Mouse (Mus musculus): ENCODE measurements around the gene Sptbn4. TPM values are rescaled to one million over a fixed set of nuclear protein-coding genes. Genes with fewer than 3 reads are reported as not detected.

Gene Sptbn4
- polyA plus RNA-seq, 1 experiment, result 0.23 TPM

DNA sequence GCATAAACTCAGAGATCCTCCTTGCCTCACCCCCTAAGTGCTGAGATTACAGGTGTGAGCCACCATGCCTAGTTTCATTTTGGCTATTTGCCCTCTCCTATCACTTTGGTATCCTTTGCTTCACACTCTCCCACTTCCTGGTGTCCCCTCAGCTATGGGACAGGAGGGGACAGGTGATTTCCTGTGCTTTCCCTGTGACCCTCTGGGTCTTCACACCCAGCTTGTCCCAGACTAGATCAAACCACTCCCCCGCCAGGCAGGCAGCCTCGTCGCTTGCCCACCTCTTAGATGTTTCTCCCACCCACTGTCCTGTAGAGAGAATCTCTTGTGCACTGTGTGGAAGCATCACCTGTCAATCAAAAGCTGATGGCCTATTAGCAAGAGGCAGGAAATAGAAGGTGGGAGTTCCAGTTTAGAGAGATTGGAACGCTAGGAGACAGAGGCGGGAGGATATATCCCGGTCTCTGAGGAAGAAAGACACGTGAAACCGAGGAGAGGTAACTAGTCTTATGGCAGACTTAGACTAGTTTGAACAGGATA is 136.4 kb downstream of the Sptbn4 start:
- no peak overlapping the region for H3K4me3 ChIP-seq (ENCODE audit: extremely low read depth, insufficient read depth, insufficient read length)
- DNase-seq (ENCODE audit: low read depth in 1 of 2, low spot score in 2 of 2), result no peak
- H3K27ac ChIP-seq (ENCODE audit: insufficient read depth, low read length), result no peak overlapping the region
- no peak for TF ChIP-seq POLR2A (IDR thresholded peaks at IDR 0.05; ENCODE audit: low read depth, low read length)
- no peak for TF ChIP-seq CTCF (IDR thresholded peaks at IDR 0.05; ENCODE audit: extremely low read depth, insufficient read depth, insufficient read length, insufficient replicate concordance)
- peaks cover 2% of the 10 kb centered on the region; the same call in 1 of the 2 replicates for H3K4me1 ChIP-seq (ENCODE audit: control insufficient read depth, insufficient read depth, insufficient read length)
- H3K27me3 ChIP-seq (ENCODE audit: control insufficient read depth, insufficient read depth, low read length), result no peaks in the 10 kb centered on the region
- no peaks in the 10 kb centered on the region for H3K36me3 ChIP-seq (ENCODE audit: control insufficient read depth, insufficient read depth, low read length)
- WGBS, result 59% methylated on average over 8 of the region's 8 CpGs

DNA sequence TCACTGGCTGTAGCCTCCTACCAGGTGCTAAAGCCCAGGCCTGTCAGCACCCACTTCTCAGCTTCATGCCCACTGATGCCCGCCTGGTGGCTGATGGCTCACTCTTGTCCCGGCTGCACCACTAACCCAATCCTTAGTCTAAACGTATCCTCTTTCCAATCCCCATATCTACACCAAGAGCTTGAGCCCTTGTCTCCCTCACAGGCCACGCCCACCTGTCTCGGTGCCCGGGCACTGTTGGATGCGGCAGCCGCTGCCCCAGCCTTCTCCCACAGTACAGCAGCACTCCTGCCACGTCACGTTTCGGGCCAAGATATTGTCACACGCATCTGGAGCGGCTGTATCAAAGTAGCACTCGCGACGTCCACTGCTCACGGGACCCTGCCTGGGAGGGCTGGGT is 137.2 kb downstream of the Sptbn4 start:
- Histone ChIP-seq H3K27me3 (ENCODE audit: control insufficient read depth, insufficient read depth, low read length) (no peaks in the 10 kb centered on the region), H3K27ac (ENCODE audit: insufficient read depth, low read length) (no peak overlapping the region), H3K4me1 (ENCODE audit: control insufficient read depth, insufficient read depth, insufficient read length) (peaks cover 2% of the 10 kb centered on the region; the same call in 1 of the 2 replicates), H3K36me3 (ENCODE audit: control insufficient read depth, insufficient read depth, low read length) (no peaks in the 10 kb centered on the region), H3K4me3 (ENCODE audit: extremely low read depth, insufficient read depth, insufficient read length) (no peak overlapping the region)
- no peak for DNase-seq (ENCODE audit: low read depth in 1 of 2, low spot score in 2 of 2)
- WGBS, result 12% methylated on average over 17 of the region's 17 CpGs
- no peak for TF ChIP-seq POLR2A (IDR thresholded peaks at IDR 0.05; ENCODE audit: low read depth, low read length)

DNA sequence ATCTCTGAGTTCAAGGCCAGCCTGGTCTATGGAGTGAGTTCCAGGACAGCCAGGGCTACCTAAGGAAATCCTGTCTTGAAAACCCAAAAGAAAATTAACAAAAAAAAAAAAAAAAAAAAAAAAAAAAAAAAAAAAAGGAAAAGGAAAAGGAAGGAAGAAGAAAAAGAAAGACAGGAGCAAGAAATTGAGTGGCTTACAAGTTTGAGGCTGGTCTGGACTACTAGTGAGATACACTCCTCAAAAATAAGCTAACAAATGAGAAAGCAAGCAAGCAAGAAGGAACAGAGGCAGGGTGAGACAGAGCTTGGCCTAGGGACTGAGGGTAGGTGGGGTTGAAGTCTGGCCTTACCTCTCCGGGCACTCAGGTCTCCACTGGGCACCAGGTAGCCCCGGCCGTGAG is 137.7 kb downstream of the Sptbn4 start:
- Histone ChIP-seq H3K36me3 (ENCODE audit: control insufficient read depth, insufficient read depth, low read length) (no peaks in the 10 kb centered on the region), H3K4me3 (ENCODE audit: extremely low read depth, insufficient read depth, insufficient read length) (no peak overlapping the region), H3K4me1 (ENCODE audit: control insufficient read depth, insufficient read depth, insufficient read length) (peaks cover 2% of the 10 kb centered on the region; the same call in 1 of the 2 replicates), H3K27ac (ENCODE audit: insufficient read depth, low read length) (no peak overlapping the region), H3K27me3 (ENCODE audit: control insufficient read depth, insufficient read depth, low read length) (no peaks in the 10 kb centered on the region)
- DNase-seq (ENCODE audit: low read depth in 1 of 2, low spot score in 2 of 2), result no peak
- 85% methylated on average over 3 of the region's 3 CpGs for WGBS
- TF ChIP-seq POLR2A (IDR thresholded peaks at IDR 0.05; ENCODE audit: low read depth, low read length) (no peak), CTCF (IDR thresholded peaks at IDR 0.05; ENCODE audit: extremely low read depth, insufficient read depth, insufficient read length, insufficient replicate concordance) (no peak)

- H3K4me3 ChIP-seq (ENCODE audit: extremely low read depth, insufficient read depth, insufficient read length), result no peak overlapping the region
- 20% methylated on average over 28 of the region's 28 CpGs for WGBS
- no peak for DNase-seq (ENCODE audit: low read depth in 1 of 2, low spot score in 2 of 2)
Measured at GRCm38 (mm10) chr7:27308821-27309549, 138.5 kb downstream of the Sptbn4 start.

DNA sequence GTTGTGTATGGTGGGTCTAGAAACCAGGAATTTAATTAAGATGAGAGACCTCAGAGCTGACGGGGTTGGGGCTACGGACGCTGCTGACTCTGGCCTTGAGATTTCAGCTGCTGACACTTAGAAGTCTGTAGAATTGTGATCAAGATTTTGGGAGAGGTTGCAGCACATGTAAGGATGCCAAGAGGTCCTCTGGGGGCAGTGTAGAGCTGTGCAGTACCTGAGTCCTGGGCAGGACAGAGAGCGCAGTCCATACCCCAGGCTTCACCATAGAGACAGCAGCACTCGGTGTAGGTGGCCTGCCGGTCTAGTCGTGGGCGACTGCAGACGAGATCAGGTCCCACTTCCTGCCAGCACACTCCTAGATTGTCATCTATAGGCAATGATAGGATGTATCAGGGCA is 139.9 kb downstream of the Sptbn4 start:
- no peaks in the 10 kb centered on the region for H3K36me3 ChIP-seq (ENCODE audit: control insufficient read depth, insufficient read depth, low read length)
- TF ChIP-seq POLR2A (IDR thresholded peaks at IDR 0.05; ENCODE audit: low read depth, low read length) (no peak), CTCF (IDR thresholded peaks at IDR 0.05; ENCODE audit: extremely low read depth, insufficient read depth, insufficient read length, insufficient replicate concordance) (no peak)
- H3K4me3 ChIP-seq (ENCODE audit: extremely low read depth, insufficient read depth, insufficient read length), result no peak overlapping the region
- no peak overlapping the region for H3K27ac ChIP-seq (ENCODE audit: insufficient read depth, low read length)
- H3K27me3 ChIP-seq (ENCODE audit: control insufficient read depth, insufficient read depth, low read length), result no peaks in the 10 kb centered on the region
- no peak for DNase-seq (ENCODE audit: low read depth in 1 of 2, low spot score in 2 of 2)
- peaks cover 2% of the 10 kb centered on the region; the same call in 1 of the 2 replicates for H3K4me1 ChIP-seq (ENCODE audit: control insufficient read depth, insufficient read depth, insufficient read length)
- WGBS, result 75% methylated on average over 9 of the region's 9 CpGs

More at GRCm38 (mm10) chr7:27308821-27309549, 138.5 kb downstream of the Sptbn4 start:
- no peak for TF ChIP-seq POLR2A (IDR thresholded peaks at IDR 0.05; ENCODE audit: low read depth, low read length)
- TF ChIP-seq CTCF (IDR thresholded peaks at IDR 0.05; ENCODE audit: extremely low read depth, insufficient read depth, insufficient read length, insufficient replicate concordance), result no peak
- H3K27me3 ChIP-seq (ENCODE audit: control insufficient read depth, insufficient read depth, low read length), result no peaks in the 10 kb centered on the region
- H3K27ac ChIP-seq (ENCODE audit: insufficient read depth, low read length), result no peak overlapping the region
- H3K4me1 ChIP-seq (ENCODE audit: control insufficient read depth, insufficient read depth, insufficient read length), result peaks cover 2% of the 10 kb centered on the region; the same call in 1 of the 2 replicates
- H3K36me3 ChIP-seq (ENCODE audit: control insufficient read depth, insufficient read depth, low read length), result no peaks in the 10 kb centered on the region

Other genes with a start within 250 kb of the Sptbn4 start
- gene Itpkc, start 219.0 kb downstream of the Sptbn4 start, polyA plus RNA-seq (2012; rRNA removed), result 5.9 and 7.0 TPM in 2 replicates
- 28.9 and 36.4 TPM in 2 replicates for gene Coq8b, start 214.7 kb downstream of the Sptbn4 start, polyA plus RNA-seq (2012; rRNA removed)
- 6.1 and 7.6 TPM in 2 replicates for gene Numbl, start 189.3 kb downstream of the Sptbn4 start, polyA plus RNA-seq (2012; rRNA removed)
- gene Ltbp4, start 110.0 kb downstream of the Sptbn4 start, polyA plus RNA-seq (2012; rRNA removed), result 157 and 164 TPM in 2 replicates
- gene Shkbp1, start 91.7 kb downstream of the Sptbn4 start, polyA plus RNA-seq (2012; rRNA removed), result 130 and 166 TPM in 2 replicates
- gene Gm20479, start 90.3 kb downstream of the Sptbn4 start, polyA plus RNA-seq (2012; rRNA removed), result 0.47 and 0.54 TPM in 2 replicates
- gene Blvrb, start 292 bp upstream of the Sptbn4 start, polyA plus RNA-seq (2012; rRNA removed), result 280 and 330 TPM in 2 replicates
- gene Sertad3, start 26.1 kb upstream of the Sptbn4 start, polyA plus RNA-seq (2012; rRNA removed), result 13.9 and 16.0 TPM in 2 replicates
- 21.9 and 33.0 TPM in 2 replicates for gene Sertad1, start 39.2 kb upstream of the Sptbn4 start, polyA plus RNA-seq (2012; rRNA removed)
- 0.68 and 0.72 TPM in 2 replicates for gene Prx, start 51.6 kb upstream of the Sptbn4 start, polyA plus RNA-seq (2012; rRNA removed)
- gene Hipk4, start 75.6 kb upstream of the Sptbn4 start, polyA plus RNA-seq (2012; rRNA removed), result 0.28 and 0.47 TPM in 2 replicates
- gene Pld3, start 105.5 kb upstream of the Sptbn4 start, polyA plus RNA-seq (2012; rRNA removed), result 266 and 280 TPM in 2 replicates
- gene 2310022A10Rik, start 105.5 kb upstream of the Sptbn4 start, polyA plus RNA-seq (2012; rRNA removed), result 25.9 and 26.5 TPM in 2 replicates
- gene Akt2, start 143.9 kb upstream of the Sptbn4 start, polyA plus RNA-seq (2012; rRNA removed), result 48.7 and 48.8 TPM in 2 replicates
- gene Ttc9b, start 206.2 kb upstream of the Sptbn4 start, polyA plus RNA-seq (2012; rRNA removed), result not detected in 2 replicates
- 16.1 and 22.2 TPM in 2 replicates for gene Map3k10, start 226.9 kb upstream of the Sptbn4 start, polyA plus RNA-seq (2012; rRNA removed)
- gene Zfp607b, start 241.7 kb upstream of the Sptbn4 start, polyA plus RNA-seq (2012; rRNA removed), result 0.06 and 0.13 TPM in 2 replicates

Measured in spleen, adult 2 months (tissue).